Mouse (Mus musculus): ENCODE results near the gene Stom. TPM values are rescaled to one million over a fixed set of nuclear protein-coding genes. Genes with fewer than 3 reads are reported as not detected.

The Stom gene
- total RNA-seq, 2 experiments from 2014 or later, result 42.7 to 43.5 TPM

DNA sequence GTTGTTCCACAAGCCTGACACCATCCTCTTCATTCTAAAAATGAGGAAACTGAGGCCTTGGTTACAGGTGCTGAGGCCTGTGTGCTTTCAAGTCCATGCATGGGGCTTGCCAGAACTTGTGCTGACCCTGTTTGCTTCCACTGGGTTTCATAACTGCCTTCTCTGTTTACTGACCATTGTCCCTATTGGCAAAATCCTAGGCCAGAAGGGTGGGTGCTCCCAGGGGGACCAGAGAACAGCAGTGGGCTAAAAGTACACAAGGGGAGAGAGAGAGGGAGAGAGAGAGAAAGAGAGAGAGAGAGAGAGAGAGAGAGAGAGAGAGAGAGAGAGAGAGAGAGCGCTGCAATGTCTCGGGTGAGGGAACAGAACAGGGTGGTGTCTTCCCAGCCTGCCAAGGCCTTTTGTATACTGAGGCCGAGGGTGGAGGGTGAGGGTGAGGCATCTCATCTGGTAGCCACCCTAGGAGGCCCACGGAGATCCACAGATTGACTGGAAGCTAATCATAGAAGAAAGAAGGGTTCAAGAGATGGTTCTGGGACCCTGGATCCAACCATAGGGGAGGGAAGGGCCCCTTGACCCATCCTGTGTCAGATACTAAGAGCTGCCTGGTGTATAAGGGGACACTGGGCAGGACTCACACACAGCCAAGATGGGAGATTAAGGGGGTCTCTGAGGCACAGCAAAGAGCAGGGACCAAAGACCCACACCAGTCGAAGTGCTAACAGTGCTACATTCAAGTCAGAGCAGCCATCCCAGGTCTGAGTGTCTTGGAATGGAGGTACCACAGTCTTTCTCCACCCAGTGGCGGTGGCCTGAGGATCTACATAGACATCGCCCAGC is 58.2 kb downstream of the Stom start:
- no peak for DNase-seq (ENCODE audit: low spot score in 2 of 2)

DNA sequence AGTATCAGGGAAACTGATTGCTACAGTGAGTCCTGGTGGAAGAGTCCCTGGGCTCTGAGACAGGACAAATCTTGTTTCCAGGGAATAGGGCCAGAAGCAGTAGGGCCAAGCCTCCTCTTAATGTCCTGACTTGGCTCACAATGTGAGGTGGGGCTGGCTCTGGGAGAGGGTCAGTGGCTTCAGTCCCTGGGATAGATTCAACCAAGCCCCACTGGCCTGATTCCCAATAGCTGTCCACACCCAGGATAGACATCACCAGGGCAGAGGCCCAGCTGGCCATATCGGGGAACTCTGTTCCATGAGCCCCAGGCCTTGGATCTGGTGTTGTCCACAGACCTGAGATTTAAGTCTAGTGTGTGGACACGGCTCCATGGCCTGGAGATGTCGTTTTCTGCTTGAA is 59.1 kb downstream of the Stom start:
- no peak for DNase-seq (ENCODE audit: low spot score in 2 of 2)

GRCm38 (mm10) chr2:35273536-35273935 is 63.2 kb downstream of the Stom start:
- no peak for DNase-seq (ENCODE audit: low spot score in 2 of 2)

GRCm38 (mm10) chr2:35272881-35273280 is 63.9 kb downstream of the Stom start:
- no peak for DNase-seq (ENCODE audit: low spot score in 2 of 2)

DNA sequence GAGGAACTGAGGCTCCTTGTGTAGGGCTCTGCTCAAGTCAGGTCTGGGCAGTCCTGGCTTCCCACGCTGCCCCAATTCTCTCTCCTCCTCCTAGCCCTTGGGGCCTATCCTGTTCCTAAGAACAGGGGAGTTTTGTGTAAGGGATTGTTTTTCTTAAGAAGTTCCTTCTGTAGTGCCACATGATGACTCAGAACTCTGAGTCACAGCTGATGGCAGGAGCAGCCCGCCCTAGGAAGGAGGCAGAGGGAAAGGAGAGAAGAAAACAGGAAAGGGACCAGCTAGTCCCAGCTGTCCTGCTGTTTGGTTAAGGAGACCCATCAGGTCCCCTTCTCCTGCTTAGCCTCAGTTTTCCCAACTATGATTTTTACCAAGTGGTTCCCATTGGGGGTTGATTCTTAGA is 65.0 kb downstream of the Stom start:
- DNase-seq (ENCODE audit: low spot score in 2 of 2), result no peak

GRCm38 (mm10) chr2:35270531-35270984 is 66.2 kb downstream of the Stom start:
- no peak for DNase-seq (ENCODE audit: low spot score in 2 of 2)

- no peak for DNase-seq (ENCODE audit: low spot score in 2 of 2)
Measured at GRCm38 (mm10) chr2:35269716-35270260, 67.0 kb downstream of the Stom start.

DNA sequence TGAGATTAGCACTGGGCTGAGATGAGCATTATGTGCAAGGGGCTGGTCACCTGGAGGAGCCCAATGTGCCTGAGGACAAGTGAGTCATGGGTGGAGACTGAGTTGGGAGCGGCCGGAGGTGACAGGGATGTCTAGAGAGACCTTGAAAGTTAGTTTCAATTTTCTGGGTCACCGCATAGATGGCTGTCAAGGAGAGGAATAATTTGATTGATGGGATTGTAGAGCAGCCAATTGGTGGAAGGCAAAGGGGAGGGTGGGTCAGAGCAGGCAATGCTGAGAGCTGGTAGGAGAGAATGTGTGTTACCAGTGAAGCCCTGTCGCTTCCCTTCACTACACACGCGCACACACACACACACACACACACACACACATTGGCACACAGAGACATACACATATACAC is 67.6 kb downstream of the Stom start:
- no peak for DNase-seq (ENCODE audit: low spot score in 2 of 2)

GRCm38 (mm10) chr2:35267876-35268566 is 68.8 kb downstream of the Stom start:
- no peak for DNase-seq (ENCODE audit: low spot score in 2 of 2)

DNA sequence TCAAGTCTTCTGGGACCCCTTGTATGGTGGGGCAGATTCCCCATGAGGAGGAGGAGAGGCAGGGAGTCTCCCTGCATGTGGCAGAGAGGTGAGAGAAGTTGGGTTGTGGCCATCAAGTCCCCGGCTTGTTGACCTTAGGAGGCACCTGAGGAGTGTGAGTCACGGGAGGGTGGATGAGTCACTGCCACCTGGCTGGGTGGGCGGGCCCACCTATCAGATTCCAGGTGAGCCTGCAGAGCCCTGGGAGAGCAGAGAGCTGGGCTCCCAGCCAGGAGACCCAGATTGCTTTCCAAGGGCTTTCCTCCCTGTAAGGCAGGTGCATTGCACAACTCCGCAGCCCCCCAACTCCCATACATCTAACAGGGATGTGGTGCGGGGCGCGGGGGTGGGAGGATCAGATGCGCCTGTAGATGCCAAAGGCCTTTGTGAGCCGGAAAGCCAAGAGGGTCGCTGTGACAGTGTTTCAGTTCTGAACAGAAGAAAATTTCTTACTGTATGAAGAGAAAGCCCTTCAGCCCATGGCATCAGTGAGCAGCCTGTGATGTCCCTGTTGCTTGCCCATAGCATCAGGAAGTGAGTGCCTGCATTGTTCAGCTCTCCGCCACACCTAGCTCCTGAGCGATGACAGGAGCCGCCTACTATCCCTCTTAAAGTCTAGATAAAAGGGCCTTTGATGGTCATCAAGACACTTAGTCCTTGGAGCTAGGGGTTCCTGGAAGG is 69.5 kb downstream of the Stom start:
- DNase-seq (ENCODE audit: low spot score in 2 of 2), result no peak

- no peak for DNase-seq (ENCODE audit: low spot score in 2 of 2)
Measured at GRCm38 (mm10) chr2:35266251-35266905, 70.4 kb downstream of the Stom start.

DNA sequence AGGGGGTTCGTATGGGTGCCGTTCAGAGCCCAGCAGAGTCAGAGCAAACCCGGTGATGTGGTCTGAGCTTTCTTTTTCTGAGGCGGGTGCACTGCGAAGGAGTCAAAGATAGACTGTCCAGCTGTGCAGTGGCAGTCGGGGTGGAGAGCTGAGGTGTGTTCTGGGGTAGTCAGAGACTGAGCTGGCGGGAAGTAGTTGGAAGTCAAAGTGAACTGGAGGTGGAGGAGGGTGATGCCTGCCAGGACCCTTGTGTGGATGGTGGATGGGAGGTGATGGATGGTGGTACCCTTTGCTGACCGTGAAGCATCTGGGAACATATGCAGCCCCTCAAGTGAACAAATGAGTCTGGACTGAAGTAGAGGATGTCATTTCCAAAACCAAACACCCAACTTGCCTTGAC is 71.0 kb downstream of the Stom start:
- no peak for DNase-seq (ENCODE audit: low spot score in 2 of 2)

DNA sequence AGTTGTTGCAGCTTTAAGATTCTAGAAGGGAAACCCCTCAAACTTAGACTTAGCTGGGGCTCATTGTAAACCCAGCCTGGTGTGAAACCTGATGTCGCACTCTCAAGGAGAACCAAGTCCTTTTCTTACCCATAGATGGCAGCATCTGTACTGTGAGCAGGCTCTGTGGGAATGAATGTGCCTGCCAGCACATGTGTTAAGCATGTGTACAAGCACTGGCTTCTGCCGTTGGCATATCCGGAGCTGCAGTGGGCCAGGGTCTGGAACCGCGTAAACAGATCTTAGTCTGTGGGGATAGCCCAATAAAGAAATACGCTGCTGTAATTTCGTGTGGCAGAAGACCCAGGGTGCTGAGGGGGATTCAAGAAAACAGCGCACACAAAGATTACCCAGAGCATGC is 71.5 kb downstream of the Stom start:
- DNase-seq (ENCODE audit: low spot score in 2 of 2), result no peak

- DNase-seq (ENCODE audit: low spot score in 2 of 2), result no peak
Measured at GRCm38 (mm10) chr2:35264095-35264494, 72.7 kb downstream of the Stom start.

Other genes starting within 250 kb of the Stom start
- gene AI182371, start 235.4 kb downstream of the Stom start, total RNA-seq (2021), result 10 to 100 TPM in 1 of 2 experiments, 1 to 10 TPM in 1; 1.3 to 16.5 TPM
- gene Cntrl, start 227.5 kb downstream of the Stom start, total RNA-seq (2021), result 10 to 100 TPM; 33.3 to 36.4 TPM
- 100 to 1,000 TPM; 213 to 230 TPM for gene Rab14, start 135.9 kb downstream of the Stom start, total RNA-seq (2021)
- gene Gsn, start 80.6 kb downstream of the Stom start, total RNA-seq (2021), result 100 to 1,000 TPM; 136 to 137 TPM
- not detected for gene 4930568D16Rik, start 30.8 kb upstream of the Stom start, total RNA-seq (2021)
- not detected for gene 4930402F06Rik, start 60.2 kb upstream of the Stom start, total RNA-seq (2021)
- 10 to 100 TPM; 15.0 to 15.4 TPM for gene Ggta1, start 126.3 kb upstream of the Stom start, total RNA-seq (2021)
- 10 to 100 TPM; 74.4 to 77.6 TPM for gene Dab2ip, start 221.3 kb upstream of the Stom start, total RNA-seq (2021)

All from adrenal gland, postnatal 4 days (tissue).